Mouse (Mus musculus): ENCODE measurements around the gene P3h3.

DNA sequence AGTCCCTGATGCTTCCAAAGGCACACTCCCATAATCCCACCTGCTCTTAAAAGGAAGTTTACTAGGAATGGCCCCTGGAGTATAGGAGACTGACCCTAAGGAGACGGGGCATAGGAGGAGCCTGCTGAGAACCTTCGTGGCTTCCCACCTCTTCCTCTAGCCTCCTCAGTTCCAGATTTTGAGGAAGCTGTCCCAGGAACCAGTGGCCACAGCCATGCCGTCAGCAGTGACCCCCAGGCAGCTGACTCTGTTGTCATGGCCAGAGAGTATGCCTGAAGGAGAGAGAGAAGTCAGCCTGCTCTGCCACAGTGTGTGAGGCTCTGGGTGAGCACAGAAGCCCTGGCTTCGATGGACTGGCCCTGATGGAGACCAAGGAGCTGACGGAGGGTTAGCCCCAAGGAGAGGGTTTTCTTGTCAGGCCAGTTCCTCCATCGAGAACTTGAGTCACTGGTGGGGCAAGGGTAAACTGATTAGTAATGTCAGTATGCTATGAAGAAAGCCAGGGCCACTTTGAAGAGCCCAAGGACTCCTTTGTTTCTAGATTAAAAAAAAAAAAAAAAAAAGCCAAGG lies 23.0 kb downstream of the P3h3 start:
- TF ChIP-seq POLR2A (IDR thresholded peaks at IDR 0.05; ENCODE audit: low read depth, low read length) (no peak), CTCF (IDR thresholded peaks at IDR 0.05; ENCODE audit: borderline replicate concordance, insufficient read depth, low read length) (no peak)

Data from embryonic fibroblast, embryonic 13.5 days (primary cell).